Mouse (Mus musculus) urinary bladder, adult 18-20 months (tissue): Measurements from ENCODE around the gene Epha6.

ENCODE experiments used
- DNase-seq, 2 experiments: peaks; one replicate each; pipeline ENCODE4 v3.0.0; 2022; ENCODE audit warnings: low spot score in 2 of 2, mixed read lengths in 2 of 2

The Epha6 gene

DNA sequence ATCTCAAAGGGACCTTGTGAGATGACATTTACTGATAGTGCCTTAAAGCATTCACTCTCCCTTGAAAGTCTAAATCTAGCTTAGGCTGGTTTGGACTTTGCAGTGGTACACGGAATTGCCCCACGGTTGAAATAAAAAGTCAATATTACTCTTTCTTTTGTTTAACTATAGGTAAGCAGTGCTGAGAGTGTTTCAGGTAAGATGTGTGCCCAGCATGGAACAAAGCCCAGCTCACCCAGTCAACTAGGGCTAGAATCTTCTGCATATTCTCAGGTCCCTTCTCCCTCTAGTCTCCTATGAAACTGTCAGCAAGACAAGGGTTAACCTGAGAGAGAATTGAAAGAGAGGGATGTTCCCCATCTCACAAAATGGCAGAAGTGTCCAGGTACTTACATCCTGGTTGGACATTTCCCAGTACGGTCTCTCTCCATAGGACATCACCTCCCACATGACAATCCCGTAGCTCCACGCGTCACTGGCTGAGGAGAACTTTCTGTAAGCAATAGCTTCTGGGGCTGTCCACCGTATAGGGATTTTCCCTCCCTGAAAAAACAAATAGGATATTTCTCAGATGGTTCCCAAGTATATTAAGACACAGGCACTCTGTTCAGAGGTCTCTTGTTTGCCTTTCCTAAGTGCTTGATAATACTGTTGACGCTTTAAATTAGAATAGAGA is 923.0 kb downstream of the Epha6 start:
- no peak for DNase-seq

DNA sequence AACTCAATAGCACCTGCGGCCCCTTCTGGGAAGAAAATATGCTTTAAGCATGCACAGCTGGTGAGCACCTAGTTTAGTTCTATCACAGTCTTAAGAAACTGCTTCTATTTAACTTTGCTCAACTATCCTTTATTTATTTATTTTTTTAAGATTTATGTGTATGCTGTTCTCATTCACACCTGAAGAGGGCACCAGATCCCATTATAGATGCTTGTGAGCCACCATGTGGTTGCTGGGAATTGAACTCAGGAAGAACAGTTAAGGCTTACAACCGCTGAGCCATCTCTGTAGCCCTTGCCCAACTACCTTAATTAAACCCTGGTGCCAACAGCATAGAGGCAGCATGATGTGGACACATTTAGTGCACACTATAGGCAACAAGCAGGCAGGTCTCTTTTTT is 938.4 kb downstream of the Epha6 start:
- DNase-seq: no peak

DNA sequence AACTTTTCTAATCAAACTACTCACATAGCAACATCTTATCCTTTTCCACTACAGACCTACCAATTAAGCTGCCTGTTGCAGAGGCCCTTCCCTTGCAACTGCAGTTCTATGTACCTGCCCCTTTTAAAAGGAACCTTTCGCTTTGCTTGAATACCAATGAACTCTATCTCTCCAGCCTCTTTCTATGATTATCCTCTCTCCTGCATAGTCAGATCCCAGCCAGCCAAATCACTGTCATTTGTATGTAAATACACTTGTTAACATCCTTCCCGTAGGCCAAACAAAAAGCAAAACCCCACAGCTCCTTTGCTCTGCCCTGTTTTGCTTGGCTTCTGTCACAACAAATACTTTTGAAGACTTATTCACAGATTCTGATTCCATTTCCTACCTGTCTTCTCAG is 961.6 kb downstream of the Epha6 start:
- DNase-seq: no peak

DNA sequence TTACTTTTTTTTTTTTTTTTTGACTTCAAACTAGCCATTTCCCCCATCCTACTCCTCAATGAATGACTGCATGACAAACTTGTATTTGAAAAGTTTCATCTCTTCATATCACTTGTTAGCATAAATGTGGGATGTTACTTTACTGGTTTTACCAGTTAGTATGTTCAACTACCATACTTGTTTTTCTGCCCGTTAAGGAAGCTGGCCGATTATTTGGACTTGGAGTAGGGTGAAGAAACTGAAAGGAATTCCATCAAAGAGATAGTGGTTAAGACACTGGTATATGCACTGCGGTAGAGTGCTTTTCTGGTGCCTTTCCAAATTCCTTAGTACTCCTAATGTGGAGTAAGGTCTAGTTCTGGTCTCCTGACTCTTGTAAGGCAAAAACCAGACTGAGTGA is 965.3 kb downstream of the Epha6 start:
- no peak for DNase-seq

DNA sequence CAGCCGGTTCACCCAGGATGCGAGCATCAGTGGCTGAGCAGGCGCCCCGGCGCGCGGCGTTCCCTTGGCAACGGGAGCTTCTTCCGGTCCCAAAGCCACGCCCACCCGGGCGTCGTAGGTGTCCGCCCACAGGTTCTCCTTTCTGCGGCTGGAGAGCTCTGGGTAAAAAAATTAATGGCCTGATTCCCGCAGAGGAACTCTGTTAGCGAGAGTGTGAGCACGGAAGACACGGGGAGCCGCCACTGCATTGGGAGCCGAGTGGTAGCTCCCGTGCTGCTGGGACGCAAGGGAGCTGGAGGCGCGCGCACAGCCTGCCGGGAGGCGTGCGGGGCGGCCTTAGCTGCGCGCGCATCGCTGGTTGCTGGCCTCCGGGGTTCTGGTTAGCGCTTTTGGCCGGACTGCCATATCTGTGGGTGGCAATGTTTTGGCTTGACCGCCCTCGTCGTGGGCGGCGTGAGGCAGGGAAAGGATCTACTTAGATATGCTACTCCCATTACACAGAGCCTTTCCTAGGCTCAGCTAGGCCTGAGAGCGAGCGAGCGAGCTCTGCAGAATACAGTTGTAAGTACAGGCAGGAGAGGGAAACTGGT is 966.1 kb downstream of the Epha6 start, which contains the start of gene Arl6:
Arl6 (minus strand) TSS at position 290 of the 590 bp plus-strand sequence.
- DNase-seq: peak; percentile 88 to 90

DNA sequence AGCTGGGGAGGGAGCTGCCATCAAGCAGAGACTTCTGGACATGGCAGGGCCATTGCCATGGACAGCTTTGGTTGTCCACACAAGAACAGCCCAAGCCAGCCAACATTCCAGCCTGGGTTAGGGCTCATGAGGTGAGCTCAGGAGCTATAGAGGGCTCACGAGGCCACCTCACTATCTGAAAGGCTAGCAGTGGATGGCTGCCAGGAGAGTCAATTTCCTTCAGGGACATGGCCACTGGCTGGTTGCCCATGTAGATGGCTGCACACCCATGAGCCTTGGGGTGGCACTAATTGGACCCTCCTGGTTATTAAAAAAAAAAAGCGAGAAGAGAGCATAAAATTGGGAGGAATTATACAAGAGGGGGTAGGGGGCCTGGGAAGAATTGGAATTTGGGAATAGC is 970.7 kb downstream of the Epha6 start:
- no peak for DNase-seq

DNA sequence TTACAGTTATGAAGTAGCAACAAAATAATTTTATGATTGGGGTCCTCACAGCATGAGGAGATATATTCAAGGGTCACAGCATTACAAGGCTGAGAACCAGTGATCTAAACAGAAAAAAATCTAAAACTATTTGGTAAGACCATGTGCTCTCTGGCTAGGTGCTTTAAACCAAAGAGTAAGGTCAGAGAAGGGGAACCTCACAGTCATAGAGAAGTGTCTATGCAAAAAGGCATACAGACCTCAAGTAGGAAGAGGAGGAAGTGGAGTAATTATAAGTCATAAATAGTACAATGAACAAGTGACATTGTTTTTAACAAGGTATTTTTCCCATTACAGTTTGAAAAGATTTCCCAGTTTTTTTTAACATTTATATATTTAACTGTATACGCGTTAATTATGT is 983.8 kb downstream of the Epha6 start:
- no peak for DNase-seq

DNA sequence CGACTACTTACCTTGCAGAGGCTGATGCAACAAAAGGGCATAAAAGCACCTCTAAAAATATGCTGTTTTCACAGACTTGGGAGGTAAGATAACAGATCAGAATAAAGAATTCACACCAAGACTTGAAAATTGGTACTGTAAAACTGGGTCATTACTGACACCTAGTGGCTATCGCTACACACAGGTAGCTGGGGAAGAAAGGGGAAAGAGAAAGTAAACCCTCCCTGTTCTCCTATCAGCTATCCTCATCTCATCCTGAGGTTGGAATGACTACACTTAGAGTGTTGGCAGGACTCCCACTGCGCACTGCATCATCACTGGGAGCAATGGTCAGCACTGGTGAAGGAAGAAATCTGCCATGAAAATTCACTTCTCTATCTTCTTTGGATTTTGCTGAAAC is 988.2 kb downstream of the Epha6 start:
- DNase-seq: no peak

DNA sequence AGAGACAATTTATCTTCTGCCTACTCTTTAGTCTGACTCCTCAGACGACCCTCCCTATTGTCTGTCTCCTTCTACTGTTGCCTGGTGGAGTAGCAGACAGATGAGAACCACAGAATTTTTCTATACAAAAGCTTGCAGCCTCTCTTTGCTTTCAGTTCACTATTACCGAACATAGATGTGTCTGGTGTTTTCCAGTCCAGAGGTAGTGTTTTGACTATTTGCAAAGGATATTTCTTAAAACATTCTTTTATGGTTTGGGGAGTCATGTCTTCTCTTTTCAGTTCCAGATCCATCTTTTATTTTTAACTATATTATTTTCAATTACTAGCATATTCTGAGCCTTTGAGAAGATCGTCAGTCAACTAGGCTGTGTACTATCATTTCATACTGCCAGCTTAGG is 989.7 kb downstream of the Epha6 start:
- no peak for DNase-seq

DNA sequence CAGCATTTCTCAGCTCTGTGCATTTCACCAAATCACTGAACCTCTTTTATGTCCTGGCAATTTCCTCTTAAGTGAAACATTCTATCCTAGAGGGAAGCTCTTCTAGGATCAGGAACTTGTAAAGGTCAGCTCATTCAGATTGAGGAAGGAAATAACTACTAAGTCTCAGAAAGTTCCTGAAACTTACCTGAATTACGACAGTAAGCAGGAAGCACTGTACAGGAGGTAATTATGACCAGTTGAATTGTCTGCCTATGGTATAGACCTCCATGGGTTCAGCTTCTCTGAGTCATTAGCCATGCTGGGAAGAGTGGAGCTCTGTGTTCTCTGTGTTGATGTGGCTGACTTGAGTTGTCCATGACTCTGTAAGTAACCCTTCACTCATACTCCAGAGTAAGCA is 994.6 kb downstream of the Epha6 start:
- no peak for DNase-seq

DNA sequence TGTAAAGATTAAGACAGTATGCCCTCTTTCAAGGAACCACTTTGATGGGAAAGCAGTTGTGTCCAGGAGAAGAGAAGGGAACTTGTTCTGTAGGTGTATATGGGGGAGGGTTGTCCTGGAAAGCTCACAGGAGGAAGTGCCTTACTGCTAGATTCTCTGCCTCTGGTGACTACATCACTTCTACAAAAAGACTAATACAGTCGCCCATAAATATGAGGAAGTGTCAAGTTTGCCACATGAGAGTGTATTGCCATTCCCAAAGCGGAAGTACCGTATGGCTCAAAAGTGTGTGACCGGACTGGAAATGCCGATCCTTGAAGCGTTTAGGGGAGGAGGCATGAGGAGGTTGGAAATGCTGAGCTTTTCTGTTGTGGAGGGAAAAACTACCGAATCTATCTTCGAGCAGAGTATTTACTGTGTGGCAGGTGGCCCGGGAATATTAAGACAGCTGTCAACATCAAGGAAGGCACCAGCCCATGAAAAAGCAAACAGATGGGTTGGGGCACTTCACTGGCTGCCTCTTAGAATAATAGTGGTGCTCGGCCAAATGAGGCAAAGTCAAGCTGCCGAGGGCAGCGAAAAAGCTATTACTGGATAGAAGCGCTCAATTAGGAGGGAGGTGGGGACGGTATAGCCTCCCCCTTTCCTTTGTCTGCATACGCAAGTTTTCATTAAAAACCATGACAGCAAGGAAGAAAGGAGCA is 1001.1 kb downstream of the Epha6 start:
- no peak for DNase-seq
